Mouse (Mus musculus) cerebellum, adult 2 months (tissue): ENCODE measurements around the gene Mylpf.

Experiments
- CTCF ChIP-seq: fragments of 200-500 bp; IDR thresholded peaks from 2 replicates; pipeline ENCODE4 v1.5.1; 2011; ENCODE audit warnings: low read depth, mild to moderate bottlenecking, control low read depth, low read length, moderate library complexity, borderline replicate concordance; ENCODE audit not compliant: insufficient read depth
- POLR2A ChIP-seq: fragments of 200-500 bp; IDR thresholded peaks from 2 replicates; pipeline ENCODE4 v1.6.1; 2011; ENCODE audit warnings: low read length, control low read depth, borderline replicate concordance; ENCODE audit not compliant: insufficient read depth

DNA sequence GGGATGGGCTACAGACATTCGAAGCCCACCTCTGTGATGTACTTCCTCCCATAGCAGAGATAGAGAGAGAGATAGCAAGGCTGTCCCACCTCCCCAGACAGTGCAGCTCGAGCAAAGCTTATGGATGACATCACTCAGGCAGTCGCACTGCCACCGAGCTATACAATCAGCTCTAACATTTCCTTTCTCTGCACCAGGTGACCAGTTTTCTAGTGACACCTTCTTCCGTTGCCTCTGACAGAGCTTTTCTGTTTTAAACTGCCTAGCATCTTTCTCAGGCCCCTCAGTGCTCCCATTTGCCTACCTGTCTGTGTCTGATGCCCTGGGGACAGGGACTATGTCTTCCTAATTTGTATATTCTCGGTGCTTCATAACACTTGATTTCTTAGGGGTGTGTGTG is 11.8 kb downstream of the Mylpf start:
- TF ChIP-seq POLR2A (no peak), CTCF (no peak)
